Mouse (Mus musculus): ENCODE measurements at regions not wholly inside any gene's neighbourhood (a gene's known extent, or its start where the extent isn't known, plus 50 kb on each side); places are given as distances from the start of the nearest gene placed in this dataset.

GRCm38 (mm10) chr8:128212223-128212622 is 146.2 kb upstream of the Nrp1 start:
- DNase-seq (ENCODE audit: low spot score in 2 of 2), result no peak

DNA sequence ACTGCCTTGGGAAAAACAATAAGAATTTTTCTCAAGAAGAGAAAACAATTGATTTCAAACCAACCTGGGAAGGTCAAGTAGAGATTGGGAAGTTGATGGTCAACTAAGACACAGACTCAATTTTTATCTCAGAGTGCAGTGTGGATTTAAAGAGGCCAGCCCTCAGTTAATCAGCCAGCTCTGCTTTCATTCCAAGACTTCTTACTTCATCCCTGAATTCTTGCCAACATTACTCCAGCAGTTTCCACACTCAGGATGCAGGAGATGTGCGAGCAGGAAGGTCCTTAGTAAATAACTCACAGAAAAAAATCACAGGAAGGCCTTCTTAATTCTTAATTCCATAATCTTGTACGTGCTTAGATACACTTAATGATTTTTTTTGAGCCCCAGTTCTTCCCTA is 144.1 kb upstream of the Nrp1 start:
- DNase-seq (ENCODE audit: low spot score in 2 of 2), result no peak

- DNase-seq (ENCODE audit: low spot score in 2 of 2), result no peak
Observed at GRCm38 (mm10) chr8:128218886-128219285, 139.5 kb upstream of the Nrp1 start.

- peak; percentile 31 to 34 for DNase-seq (ENCODE audit: low spot score in 2 of 2)
Observed at GRCm38 (mm10) chr8:128219539-128219938, 138.9 kb upstream of the Nrp1 start.

DNA sequence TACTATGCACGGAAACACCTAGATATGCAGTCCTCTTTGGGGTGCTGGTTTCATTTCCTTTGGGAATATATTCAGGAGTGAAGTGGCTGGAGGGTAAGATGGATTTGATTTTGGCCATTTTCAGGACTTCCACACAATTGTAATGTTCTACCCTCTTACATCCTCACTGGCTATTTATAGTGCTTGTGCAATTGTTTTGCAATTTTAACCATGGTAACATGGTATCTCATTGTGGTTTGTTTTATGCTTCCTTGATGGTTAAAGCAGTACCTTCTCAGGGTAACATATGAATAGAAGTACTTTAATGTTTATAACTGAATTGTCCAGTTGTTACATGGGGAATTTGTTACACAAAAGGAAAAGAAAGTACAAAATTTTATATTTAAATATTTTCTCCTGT is 135.3 kb upstream of the Nrp1 start:
- no peak for DNase-seq (ENCODE audit: low spot score in 2 of 2)

DNA sequence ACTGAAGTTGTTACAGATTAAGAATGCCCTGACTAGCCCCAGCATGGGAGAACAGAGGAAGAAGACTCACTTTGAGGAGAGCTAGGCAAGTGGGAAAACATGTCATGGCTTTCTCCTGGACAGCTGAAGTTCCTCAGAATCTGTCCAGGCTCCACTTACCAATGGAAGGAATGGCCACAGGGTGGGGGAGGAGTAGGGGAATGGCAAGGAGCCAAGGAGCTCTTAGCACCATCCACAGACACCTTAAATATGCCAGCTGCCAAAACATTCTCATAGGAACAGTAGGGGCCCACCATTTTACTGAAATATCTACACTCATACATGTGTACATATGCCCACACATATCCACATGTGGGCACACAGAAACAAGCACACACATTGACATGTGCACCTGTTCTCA is 134.9 kb upstream of the Nrp1 start:
- DNase-seq (ENCODE audit: low spot score in 2 of 2), result no peak

GRCm38 (mm10) chr8:128225123-128225522 is 133.3 kb upstream of the Nrp1 start:
- DNase-seq (ENCODE audit: low spot score in 2 of 2), result no peak

DNA sequence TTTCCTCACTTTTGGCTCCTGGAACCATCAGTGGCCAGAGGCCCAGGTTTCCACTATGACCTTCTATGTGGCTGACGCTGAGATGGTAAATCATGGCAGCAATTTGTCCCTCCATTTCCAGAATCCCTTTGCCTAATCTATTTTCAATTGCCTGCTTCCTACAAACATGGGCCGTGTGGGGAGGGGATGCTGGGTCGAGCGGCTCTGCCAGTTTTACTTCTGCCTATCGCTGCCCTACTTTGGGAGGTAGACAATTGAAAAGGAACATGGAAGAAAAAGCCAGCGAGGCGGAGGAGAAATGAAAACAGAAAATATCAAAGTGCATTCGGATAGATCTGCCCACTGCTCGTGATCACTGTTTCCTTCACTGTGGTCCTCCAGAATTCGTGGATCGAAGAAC is 123.3 kb upstream of the Nrp1 start:
- DNase-seq (ENCODE audit: low spot score in 2 of 2), result no peak

DNA sequence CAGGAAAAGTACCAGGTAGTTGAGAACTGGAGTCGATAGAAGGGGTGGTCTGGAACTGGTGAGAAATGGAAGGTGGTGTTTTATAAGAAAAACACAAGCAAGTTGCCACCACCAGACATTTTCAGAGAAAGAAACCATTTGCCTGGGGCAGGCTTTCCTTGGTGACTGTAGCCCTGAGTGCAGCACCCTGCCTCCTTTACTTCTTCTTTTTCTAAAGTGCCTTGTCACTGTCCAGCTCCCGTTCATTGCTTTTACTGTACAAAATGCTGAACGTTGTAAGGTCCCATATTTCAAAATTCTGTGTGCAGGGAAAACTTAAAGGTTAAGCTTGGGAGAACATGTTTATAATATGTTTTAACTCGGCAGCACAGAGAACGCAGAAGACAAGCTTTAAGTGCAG is 122.9 kb upstream of the Nrp1 start:
- no peak for DNase-seq (ENCODE audit: low spot score in 2 of 2)

- DNase-seq (ENCODE audit: low spot score in 2 of 2), result no peak
Observed at GRCm38 (mm10) chr8:128236097-128236496, 122.3 kb upstream of the Nrp1 start.

- DNase-seq (ENCODE audit: low spot score in 2 of 2), result no peak
Observed at GRCm38 (mm10) chr8:128238948-128239347, 119.5 kb upstream of the Nrp1 start.

- no peak for DNase-seq (ENCODE audit: low spot score in 2 of 2)
Observed at GRCm38 (mm10) chr8:128239783-128240182, 118.6 kb upstream of the Nrp1 start.

- DNase-seq (ENCODE audit: low spot score in 2 of 2), result no peak
Observed at GRCm38 (mm10) chr8:128241200-128241599, 117.2 kb upstream of the Nrp1 start.

DNA sequence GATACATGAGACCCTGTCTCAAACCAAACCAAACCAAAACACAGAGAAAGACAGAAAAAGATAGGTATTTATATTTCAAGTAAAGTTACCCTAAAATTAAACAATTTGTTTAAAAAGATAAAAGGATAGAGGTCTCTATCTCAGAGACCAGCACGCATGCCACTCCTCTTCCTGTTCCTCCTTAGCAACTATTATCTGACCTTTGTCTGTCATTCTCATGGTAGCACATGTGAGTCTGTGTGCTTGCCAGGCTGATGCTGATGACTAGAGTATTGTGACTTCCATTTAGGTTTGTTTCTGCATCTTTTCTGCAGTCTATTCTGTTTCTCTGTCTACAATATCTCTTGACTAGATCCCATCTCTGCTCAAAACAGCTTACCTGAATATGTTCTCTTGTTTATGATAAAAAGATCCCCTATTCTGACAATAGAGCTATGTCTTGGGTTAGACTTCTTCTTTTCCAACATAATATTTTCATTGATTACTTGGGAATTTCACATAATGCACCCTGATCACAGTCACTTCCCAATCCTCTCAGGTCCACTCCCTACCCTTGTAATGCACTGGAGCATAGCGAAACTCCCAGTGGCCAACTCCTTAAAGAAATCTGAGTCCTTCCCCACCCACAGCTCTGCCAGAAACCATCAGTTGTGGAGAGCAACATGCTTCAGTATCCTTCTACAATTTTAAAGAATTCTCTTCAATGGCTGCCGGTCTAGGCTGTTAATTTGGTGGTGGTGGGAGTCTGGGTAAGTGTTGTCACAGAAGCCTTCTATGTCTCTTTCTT is 115.7 kb upstream of the Nrp1 start:
- no peak for DNase-seq (ENCODE audit: low spot score in 2 of 2)

DNA sequence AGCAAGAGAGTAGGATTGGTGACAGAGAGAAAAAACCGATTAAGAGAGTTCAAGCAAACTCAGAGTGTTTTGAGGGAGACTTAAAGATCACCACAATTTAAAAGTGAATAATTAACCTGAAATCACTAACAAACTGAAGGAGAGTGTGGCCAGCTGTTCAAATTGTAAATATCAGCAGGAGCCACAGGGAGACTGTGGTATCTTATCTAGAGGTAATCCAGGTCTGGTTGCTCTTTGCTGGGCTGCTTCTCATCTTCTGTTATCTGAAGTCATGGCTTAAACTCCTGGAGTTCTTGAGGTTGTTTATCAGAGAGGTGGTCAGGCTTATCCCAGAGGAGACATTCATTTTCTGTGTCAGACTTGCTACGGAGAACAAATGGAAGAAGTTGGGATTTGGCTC is 106.7 kb upstream of the Nrp1 start:
- no peak for DNase-seq (ENCODE audit: low spot score in 2 of 2)

- DNase-seq (ENCODE audit: low spot score in 2 of 2), result no peak
Observed at GRCm38 (mm10) chr8:128260836-128261235, 97.6 kb upstream of the Nrp1 start.

DNA sequence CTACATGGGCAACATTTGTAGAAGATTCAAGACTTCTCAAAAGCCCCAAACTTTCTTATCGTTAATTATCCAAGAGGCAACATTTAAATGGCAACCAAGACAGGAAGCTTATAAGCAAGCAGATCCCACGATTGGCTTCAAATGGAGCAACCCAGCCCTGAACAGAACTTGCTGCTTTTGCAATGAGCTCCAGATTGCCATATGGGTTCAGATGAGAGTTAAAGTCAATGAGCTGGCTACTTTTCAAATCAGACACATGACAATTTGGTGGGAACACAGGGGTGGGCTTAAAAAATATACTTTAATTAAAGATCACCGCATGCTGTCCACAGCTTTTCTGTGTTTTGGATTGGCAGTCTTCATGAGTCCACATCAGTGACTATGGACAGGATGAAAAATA is 97.0 kb upstream of the Nrp1 start:
- DNase-seq (ENCODE audit: low spot score in 2 of 2), result no peak

DNA sequence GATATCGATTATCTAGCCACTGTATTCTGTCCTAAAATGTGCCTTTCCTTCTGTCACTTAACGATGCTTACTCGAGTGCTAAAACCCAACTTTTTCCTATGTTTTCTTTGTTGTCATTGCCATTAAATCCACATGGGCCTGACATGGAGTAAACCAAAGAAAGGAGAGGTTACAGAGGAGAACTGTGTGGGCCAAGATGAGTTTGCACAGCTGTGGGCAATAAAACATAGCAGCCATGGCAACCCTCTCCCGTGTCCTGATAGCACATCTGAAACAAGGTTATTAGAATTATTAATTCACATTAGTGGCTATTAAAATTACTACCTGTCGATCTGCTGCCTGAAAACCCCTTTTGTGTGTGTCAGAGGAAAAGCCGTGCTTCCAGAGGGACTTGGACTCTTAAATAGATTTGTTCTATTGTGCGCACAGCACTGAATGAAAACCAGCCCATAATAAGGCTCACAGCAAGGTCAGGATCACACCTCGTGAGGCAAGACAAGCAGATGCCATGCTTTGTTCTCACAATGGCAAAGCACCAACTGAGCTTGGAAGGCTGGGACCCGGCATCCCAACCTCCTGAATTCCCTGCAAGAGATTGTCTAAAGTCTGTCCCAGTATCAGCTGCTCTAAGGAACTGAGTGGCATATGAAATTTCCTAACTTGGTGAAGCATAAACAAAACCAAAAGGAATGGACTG is 95.0 kb upstream of the Nrp1 start:
- DNase-seq (ENCODE audit: low spot score in 2 of 2), result no peak

DNA sequence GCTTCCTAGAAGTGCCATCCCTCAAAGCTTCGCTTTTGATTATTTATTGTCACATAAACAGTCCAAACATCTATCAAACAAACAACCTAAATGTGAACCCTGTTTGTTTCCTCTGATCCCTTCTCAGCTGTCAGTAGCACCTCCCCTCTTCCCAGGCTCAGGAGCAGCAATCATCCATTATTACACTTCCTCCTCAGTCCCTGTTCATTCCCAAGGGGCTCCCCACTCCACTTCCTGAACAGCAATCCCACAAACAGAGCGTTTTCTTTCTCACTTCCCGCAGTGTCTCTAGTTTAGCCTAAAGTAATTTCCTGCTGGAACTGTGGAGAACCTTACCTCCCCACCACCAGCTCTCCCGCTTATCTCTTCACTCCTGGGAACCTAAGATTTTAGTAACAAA is 91.1 kb upstream of the Nrp1 start:
- DNase-seq (ENCODE audit: low spot score in 2 of 2), result no peak

- DNase-seq (ENCODE audit: low spot score in 2 of 2), result no peak
Observed at GRCm38 (mm10) chr8:128268010-128268409, 90.4 kb upstream of the Nrp1 start.

DNA sequence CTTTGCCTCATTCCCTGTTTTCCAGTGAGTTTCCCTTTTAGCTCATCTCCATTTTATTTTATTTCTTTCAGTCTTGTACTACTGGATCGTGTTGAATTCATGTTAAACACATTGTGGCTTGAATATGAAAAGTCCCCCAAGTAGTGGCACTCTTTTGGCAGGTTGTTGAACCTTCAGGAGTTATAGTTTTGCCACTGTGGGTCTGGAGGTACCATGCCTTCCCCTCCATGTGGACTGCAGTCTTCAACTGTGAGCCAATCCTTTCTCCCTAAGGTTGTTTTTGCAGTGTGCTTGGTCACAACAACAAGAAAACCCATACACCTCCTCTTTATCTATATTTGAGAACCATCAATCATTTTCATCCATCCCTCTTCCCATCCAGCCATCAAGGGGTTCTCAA is 88.9 kb upstream of the Nrp1 start:
- DNase-seq (ENCODE audit: low spot score in 2 of 2), result no peak

DNA sequence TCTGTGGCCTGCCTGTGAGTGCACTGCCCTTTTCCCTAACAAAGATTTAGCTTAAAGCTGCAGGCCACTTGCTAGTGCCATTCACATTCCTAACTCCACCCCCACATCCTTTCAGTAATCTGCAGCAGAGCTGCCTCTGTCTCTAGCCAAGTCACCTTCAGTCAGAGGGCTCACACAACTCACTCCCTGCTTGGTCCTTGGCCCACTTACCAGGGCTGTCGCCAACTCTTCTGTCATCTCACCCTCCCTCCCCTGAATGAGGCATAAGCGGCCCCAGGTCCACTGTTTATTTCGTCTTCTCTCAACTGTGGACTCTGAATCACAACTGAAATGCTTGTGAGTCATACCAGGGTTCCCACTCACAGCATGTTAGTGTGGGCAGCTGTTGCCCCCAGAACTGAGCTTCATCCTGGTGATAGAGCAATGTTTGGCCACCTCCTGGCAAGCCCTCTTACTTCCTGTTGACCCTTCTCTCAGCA is 85.5 kb upstream of the Nrp1 start:
- DNase-seq (ENCODE audit: low spot score in 2 of 2), result peak; percentile 30 to 50

GRCm38 (mm10) chr8:128276475-128276874 is 81.9 kb upstream of the Nrp1 start:
- no peak for DNase-seq (ENCODE audit: low spot score in 2 of 2)
